Mouse (Mus musculus): ENCODE measurements at regions not wholly inside any gene's neighbourhood (a gene's known extent, or its start where the extent isn't known, plus 50 kb on each side); places are given as distances from the start of the nearest gene placed in this dataset.

DNA sequence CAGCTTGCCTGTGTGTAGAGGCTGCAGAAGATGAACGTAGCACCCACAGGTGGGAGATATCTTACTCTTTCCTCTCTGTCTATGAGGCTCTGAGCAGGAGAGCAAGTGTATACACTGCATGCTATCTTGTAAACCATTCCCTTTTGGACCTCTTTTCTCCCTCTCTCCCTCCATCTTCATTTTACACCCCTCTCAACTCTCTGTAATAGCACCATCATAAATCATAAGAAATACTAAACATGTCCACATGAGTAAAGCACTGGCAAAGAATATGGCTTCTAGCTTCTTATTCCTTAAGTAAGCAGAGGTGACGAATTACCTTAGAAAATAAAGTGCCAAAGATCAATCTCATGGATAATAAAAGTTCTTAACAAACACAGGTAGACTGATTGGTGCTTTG, 1724.3 kb upstream of the 5930422O12Rik start:
- no peaks in the 10 kb centered on the region for H3K27me3 ChIP-seq (replicated peaks)
- H3K9me3 ChIP-seq (replicated peaks; ENCODE audit: low read length), result no peaks in the 10 kb centered on the region
- H3K27ac ChIP-seq (ENCODE audit: insufficient read depth, low read depth), result no peak overlapping the region
- no peaks in the 10 kb centered on the region for H3K79me2 ChIP-seq (replicated peaks; ENCODE audit: control insufficient read depth, extremely low read depth, insufficient read depth, poor library complexity, severe bottlenecking)
- H3K9ac ChIP-seq (ENCODE audit: insufficient read depth, low read depth), result no peak overlapping the region
- no peak overlapping the region for H3K4me2 ChIP-seq (ENCODE audit: insufficient read depth, low read depth, poor library complexity, severe bottlenecking)
- dilution Hi-C loops (cut with MboI; ENCODE audit: extremely low pct_ligation_motif_present, extremely low pct_unique_long_range_greater_than_20kb, low sequenced_read_pairs) (no loop called here), in situ Hi-C loops (cut with MboI; ENCODE audit: low pct_ligation_motif_present, low pct_unique_long_range_greater_than_20kb, low sequenced_read_pairs) (no loop called here)
- H3K36me3 ChIP-seq (replicated peaks in 1 of 2; ENCODE audit: control insufficient read depth in 1 of 2, insufficient read depth in 1 of 2, low read length in 1 of 2), result no peaks in the 10 kb centered on the region
- DNase-seq (ENCODE audit: extremely low read depth), result no peak
- no peak overlapping the region for H3K4me3 ChIP-seq (replicated peaks in 1 of 3; ENCODE audit: low read depth in 2 of 3, low read length in 2 of 3, poor library complexity in 1 of 3)
- TF ChIP-seq NELFE (IDR thresholded peaks at IDR 0.05; ENCODE audit: low read depth, low read length) (no peak), MAFK (IDR thresholded peaks at IDR 0.05; ENCODE audit: insufficient replicate concordance, low read length) (no peak), UBTF (IDR thresholded peaks at IDR 0.05; ENCODE audit: low read depth, low read length) (no peak), GABPA (IDR thresholded peaks at IDR 0.05; ENCODE audit: insufficient replicate concordance, low read depth, low read length) (no peak), ETS1 (conservative IDR thresholded peaks at IDR 0.05; ENCODE audit: low read depth, low read length) (no peak), POLR2AphosphoS2 (IDR thresholded peaks at IDR 0.05; ENCODE audit: low read depth, low read length) (no peak), RCOR1 (conservative IDR thresholded peaks at IDR 0.05; ENCODE audit: low read depth, low read length) (no peak), MAX (IDR thresholded peaks at IDR 0.05; ENCODE audit: low read length) (no peak), CHD1 (IDR thresholded peaks at IDR 0.05; ENCODE audit: low read depth, low read length) (no peak), SMC3 (IDR thresholded peaks at IDR 0.05; ENCODE audit: low read depth, low read length) (no peak), CTCF (conservative IDR thresholded peaks at IDR 0.05 in 1 of 2, IDR thresholded peaks at IDR 0.05 in 1 of 2; ENCODE audit: low read depth in 2 of 2, low read length in 2 of 2) (no peak), ZMIZ1 (IDR thresholded peaks at IDR 0.05; ENCODE audit: low read depth, low read length) (no peak), ZNF384 (IDR thresholded peaks at IDR 0.05; ENCODE audit: low read depth, low read length) (no peak), MYC (IDR thresholded peaks at IDR 0.05; ENCODE audit: low read depth, low read length) (no peak)
- H3K4me1 ChIP-seq (ENCODE audit: control insufficient read depth in 1 of 2, insufficient read depth in 2 of 2), result no peaks in the 10 kb centered on the region

DNA sequence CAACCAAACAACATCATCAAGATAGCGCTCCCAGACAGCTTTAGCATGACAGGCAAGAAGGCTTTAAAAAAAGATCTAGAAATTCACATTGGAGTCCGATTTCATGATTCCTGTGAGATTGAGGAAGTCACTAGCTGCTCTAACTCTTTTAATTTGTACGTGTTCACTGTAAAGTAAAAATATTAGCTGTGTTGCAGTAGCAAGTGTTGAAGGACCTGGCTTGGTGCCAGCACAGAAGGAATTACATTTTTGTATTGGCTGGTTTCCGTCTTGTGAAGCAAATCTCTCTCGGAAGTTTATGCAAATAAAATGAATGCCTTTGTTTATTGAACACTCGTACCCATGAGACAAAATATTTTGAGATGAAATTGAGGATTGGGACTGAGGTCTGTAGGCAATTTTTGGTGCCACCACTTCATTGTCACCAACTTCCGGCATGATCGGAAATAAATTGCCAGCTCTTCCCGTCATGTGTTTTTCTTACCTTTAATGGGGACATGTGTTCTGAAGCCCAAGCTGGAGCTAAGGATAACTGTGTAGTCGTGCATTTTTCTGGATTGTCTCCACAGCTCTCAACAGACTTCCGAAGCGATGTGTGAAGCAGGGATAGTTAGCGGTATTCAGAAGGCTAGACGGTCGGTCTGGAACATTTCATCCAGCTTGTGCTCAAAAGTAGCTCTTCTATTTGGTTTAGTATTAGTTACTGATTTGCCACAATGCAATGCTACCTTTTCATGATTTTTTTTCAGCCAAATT, 1715.0 kb upstream of the 5930422O12Rik start:
- Histone ChIP-seq H3K9me3 (replicated peaks; ENCODE audit: low read length) (no peaks in the 10 kb centered on the region), H3K27me3 (replicated peaks) (no peaks in the 10 kb centered on the region), H3K4me3 (replicated peaks in 1 of 3; ENCODE audit: low read depth in 2 of 3, low read length in 2 of 3, poor library complexity in 1 of 3) (no peak overlapping the region), H3K4me1 (ENCODE audit: control insufficient read depth in 1 of 2, insufficient read depth in 2 of 2) (no peaks in the 10 kb centered on the region), H3K4me2 (ENCODE audit: insufficient read depth, low read depth, poor library complexity, severe bottlenecking) (no peak overlapping the region), H3K79me2 (replicated peaks; ENCODE audit: control insufficient read depth, extremely low read depth, insufficient read depth, poor library complexity, severe bottlenecking) (no peaks in the 10 kb centered on the region), H3K9ac (ENCODE audit: insufficient read depth, low read depth) (no peak overlapping the region), H3K36me3 (replicated peaks in 1 of 2; ENCODE audit: control insufficient read depth in 1 of 2, insufficient read depth in 1 of 2, low read length in 1 of 2) (no peaks in the 10 kb centered on the region), H3K27ac (ENCODE audit: insufficient read depth, low read depth) (no peak overlapping the region)
- TF ChIP-seq IRF4 (IDR thresholded peaks at IDR 0.05; ENCODE audit: low read depth, low read length), result no peak
- no peak for TF ChIP-seq BHLHE40 (IDR thresholded peaks at IDR 0.05; ENCODE audit: low read depth, low read length)
- no peak for DNase-seq (ENCODE audit: extremely low read depth)
- in situ Hi-C loops (cut with MboI; ENCODE audit: low pct_ligation_motif_present, low pct_unique_long_range_greater_than_20kb, low sequenced_read_pairs), result no loop called here
- dilution Hi-C loops (cut with MboI; ENCODE audit: extremely low pct_ligation_motif_present, extremely low pct_unique_long_range_greater_than_20kb, low sequenced_read_pairs), result no loop called here
